Mouse (Mus musculus) gastrocnemius, postnatal 36 days (tissue): ENCODE results near the gene Hdgf. TPM values are rescaled to one million over a fixed set of nuclear protein-coding genes. Genes with fewer than 3 reads are reported as not detected.
"Not testable (repeated sequence)": the region's sequence is repeated elsewhere in the genome, so short reads cannot be mapped to it uniquely, and the experiment has no call there.

Experiments used
- DNase-seq, 2 experiments: peaks; one replicate each; pipeline ENCODE4 v3.0.0; 2022
- intact Hi-C: fragments of 180-260 bp; cut with DNase I; formaldehyde crosslinking; loops from one replicate; pipeline ENCODE4 v1.15.1; 2025
- long read RNA-seq, 2 experiments: library from polyadenylated mRNA; stranded (forward); transcript quantifications; one replicate each; pipeline ENCODE4 v2.0.0; 2021
- total RNA-seq, 2 experiments: library from RNA; stranded (reverse); gene quantifications; 2 replicates each; pipeline ENCODE4 v1.2.3; 2021

The Hdgf gene
- 100 to 1,000 TPM; 183 to 199 TPM for total RNA-seq
- long read RNA-seq, experiment 1, transcript Hdgf-201 (6 exons, 2,245 nt) = major isoform, 143 of 224 reads
- long read RNA-seq, experiment 1, partial matches to known transcripts = 49 of 224 reads
- long read RNA-seq, experiment 1, other reads (novel, unspliced or antisense) = 32 of 224 reads
- long read RNA-seq, experiment 2, transcript Hdgf-201 (6 exons, 2,245 nt) = major isoform, 212 of 341 reads
- long read RNA-seq, experiment 2, partial matches to known transcripts = 29 of 341 reads
- long read RNA-seq, experiment 2, other reads (novel, unspliced or antisense) = 100 of 341 reads

GRCm38 (mm10) chr3:87905880-87906485, at the start of gene Hdgf:
Hdgf (plus strand) TSS chr3:87906321.
- intact Hi-C loops = no loop called here
- DNase-seq = peak; percentile 90 to 92

GRCm38 (mm10) chr3:87857666-87858065, 48.5 kb upstream of the Hdgf start:
- no peak for DNase-seq
- intact Hi-C loops = loop anchor here (5.0 kb wide), 1 partner anchor 85 kb away; no protein-coding TSS in a partner anchor

- DNase-seq = no peak
- intact Hi-C loops = loop anchor here (5.0 kb wide), 1 partner anchor 88 kb away; no protein-coding TSS in a partner anchor
These were observed 46.3 kb upstream of the Hdgf start for GRCm38 (mm10) chr3:87859813-87860212.

- DNase-seq, intact Hi-C loops: not testable (repeated sequence)
These were observed 42.0 kb upstream of the Hdgf start for GRCm38 (mm10) chr3:87864111-87864510.

- no peak for DNase-seq
These were observed 28.4 kb upstream of the Hdgf start for GRCm38 (mm10) chr3:87877730-87878129.

GRCm38 (mm10) chr3:87884291-87884690, 21.8 kb upstream of the Hdgf start:
- intact Hi-C loops = no loop called here
- no peak for DNase-seq

More at GRCm38 (mm10) chr3:87877730-87878129, 28.4 kb upstream of the Hdgf start:
- intact Hi-C loops = no loop called here

GRCm38 (mm10) chr3:87884708-87885251, 21.3 kb upstream of the Hdgf start:
- intact Hi-C loops = no loop called here
- DNase-seq = peak; percentile 12 to 28

GRCm38 (mm10) chr3:87885281-87886003, 20.7 kb upstream of the Hdgf start, which contains the start of gene Prcc:
Prcc (minus strand) TSS chr3:87885608.
- intact Hi-C loops = no loop called here

GRCm38 (mm10) chr3:87886004-87886365, 20.1 kb upstream of the Hdgf start:
- intact Hi-C loops = no loop called here
- DNase-seq = peak in 1 of 2 experiments; percentile 36

More at GRCm38 (mm10) chr3:87885281-87886003, 20.7 kb upstream of the Hdgf start, which contains the start of gene Prcc:
- peak; percentile 77 to 81 for DNase-seq

- intact Hi-C loops = no loop called here
- no peak for DNase-seq
These were observed 19.7 kb upstream of the Hdgf start for GRCm38 (mm10) chr3:87886416-87886815.

- not testable (repeated sequence) for DNase-seq
These were observed 18.7 kb upstream of the Hdgf start for GRCm38 (mm10) chr3:87887400-87887799.

GRCm38 (mm10) chr3:87891481-87891880, 14.6 kb upstream of the Hdgf start:
- intact Hi-C loops = no loop called here
- DNase-seq = no peak

More at GRCm38 (mm10) chr3:87887400-87887799, 18.7 kb upstream of the Hdgf start:
- intact Hi-C loops = not testable (repeated sequence)

- no peak for DNase-seq
- intact Hi-C loops = no loop called here
These were observed 12.7 kb upstream of the Hdgf start for GRCm38 (mm10) chr3:87893367-87893905.

- intact Hi-C loops = no loop called here
- no peak for DNase-seq
These were observed 6.9 kb upstream of the Hdgf start for GRCm38 (mm10) chr3:87899266-87899665.

GRCm38 (mm10) chr3:87899776-87900175, 6.3 kb upstream of the Hdgf start:
- DNase-seq = no peak
- intact Hi-C loops = no loop called here

GRCm38 (mm10) chr3:87901036-87901624, 5.0 kb upstream of the Hdgf start:
- DNase-seq = no peak
- intact Hi-C loops = no loop called here

GRCm38 (mm10) chr3:87901959-87902358, 4.2 kb upstream of the Hdgf start:
- intact Hi-C loops, DNase-seq: not testable (repeated sequence)

- DNase-seq = no peak
- intact Hi-C loops = no loop called here
These were observed 2.3 kb upstream of the Hdgf start for GRCm38 (mm10) chr3:87903821-87904220.

- DNase-seq = peak; percentile 72 to 75
- intact Hi-C loops = no loop called here
These were observed 470 bp downstream of the Hdgf start for GRCm38 (mm10) chr3:87906601-87906980.
